Mouse (Mus musculus): ENCODE data around the gene Fam126a. TPM values are rescaled to one million over a fixed set of nuclear protein-coding genes. Genes with fewer than 3 reads are reported as not detected.

Fam126a gene
- polyA plus RNA-seq, 1 experiment from 2014 or later: 47.4 TPM

DNA sequence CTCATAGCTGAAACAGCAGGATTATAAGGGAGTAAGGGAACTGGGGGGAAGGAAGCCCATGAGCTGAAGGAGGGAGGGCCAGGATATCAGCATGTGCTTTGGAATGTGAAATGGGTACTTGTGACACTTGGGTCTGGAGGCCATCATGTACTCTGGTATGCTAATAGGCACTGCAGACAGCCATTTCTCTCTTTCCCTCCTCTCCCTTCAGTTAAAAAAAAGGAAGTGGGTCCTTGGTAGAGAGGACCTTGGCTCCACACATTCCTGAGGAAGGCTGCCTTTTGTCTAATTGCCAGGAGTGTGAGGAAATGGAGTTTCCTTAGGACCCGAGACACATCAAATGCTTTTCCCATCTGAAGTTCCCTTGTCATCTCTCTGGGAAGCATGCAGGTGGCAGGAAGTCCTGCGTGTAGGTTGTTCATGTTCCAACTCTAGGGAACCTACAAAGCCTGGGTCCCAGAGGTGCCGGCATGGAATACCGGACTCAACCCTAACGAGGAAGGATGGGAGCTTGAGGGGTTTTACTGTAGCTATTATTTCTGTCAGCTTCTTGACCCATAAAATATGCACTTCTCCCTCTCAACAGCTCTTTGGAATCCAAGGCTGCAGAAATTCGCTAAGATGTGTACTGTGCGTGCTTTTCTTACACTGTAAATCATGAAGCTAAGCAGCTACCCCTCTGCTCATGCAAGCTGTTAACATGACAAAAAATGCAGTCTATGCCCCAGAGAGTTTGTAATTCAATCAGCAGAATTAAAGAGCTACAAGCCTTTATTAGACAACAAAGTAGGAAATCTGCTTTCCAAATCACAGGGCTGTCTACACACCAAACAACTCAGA lies 110.4 kb downstream of the Fam126a start:
- H3K4me2 ChIP-seq (replicated peaks): no peak overlapping the region
- WGBS: 77% methylated on average over 7 of the region's 7 CpGs

DNA sequence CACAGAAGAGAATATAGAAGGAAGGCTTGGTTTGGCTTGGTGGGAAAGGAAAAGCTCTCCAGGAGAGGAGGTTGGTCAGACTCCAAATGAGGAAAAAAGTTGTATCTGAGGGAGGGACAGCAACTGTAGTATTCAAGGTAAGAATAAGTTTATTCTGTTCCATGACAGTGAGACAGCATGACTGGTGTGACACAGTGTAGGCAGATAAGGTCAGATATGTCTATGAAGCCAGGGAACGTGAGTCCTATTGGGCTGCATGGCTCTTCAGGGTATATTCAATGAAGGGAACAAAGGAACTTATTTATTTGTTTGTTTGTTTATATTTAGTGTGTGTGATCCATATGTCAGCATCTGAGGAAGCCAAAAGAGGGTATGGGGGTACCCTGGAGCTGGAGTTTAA lies 113.2 kb downstream of the Fam126a start:
- no peak overlapping the region for H3K9ac ChIP-seq (replicated peaks)
- no peaks in the 10 kb centered on the region for H3K27me3 ChIP-seq
- H3K4me2 ChIP-seq (replicated peaks): no peak overlapping the region
- WGBS: 88% methylated on average over 1 of the region's 1 CpGs
- no peak overlapping the region for H3K4me3 ChIP-seq
- H3K27ac ChIP-seq (replicated peaks): no peak overlapping the region
- ATAC-seq (ENCODE audit: low FRiP score, low read depth): no peak
- no peaks in the 10 kb centered on the region for H3K36me3 ChIP-seq
- no peaks in the 10 kb centered on the region for H3K9me3 ChIP-seq
- no peaks in the 10 kb centered on the region for H3K4me1 ChIP-seq

More for the DNA sequence above, 110.4 kb downstream of the Fam126a start:
- ATAC-seq (ENCODE audit: low FRiP score, low read depth): no peak
- Histone ChIP-seq H3K9me3 (no peaks in the 10 kb centered on the region), H3K4me3 (no peak overlapping the region), H3K9ac (replicated peaks) (no peak overlapping the region), H3K4me1 (no peaks in the 10 kb centered on the region), H3K27ac (replicated peaks) (no peak overlapping the region), H3K27me3 (no peaks in the 10 kb centered on the region), H3K36me3 (no peaks in the 10 kb centered on the region)

DNA sequence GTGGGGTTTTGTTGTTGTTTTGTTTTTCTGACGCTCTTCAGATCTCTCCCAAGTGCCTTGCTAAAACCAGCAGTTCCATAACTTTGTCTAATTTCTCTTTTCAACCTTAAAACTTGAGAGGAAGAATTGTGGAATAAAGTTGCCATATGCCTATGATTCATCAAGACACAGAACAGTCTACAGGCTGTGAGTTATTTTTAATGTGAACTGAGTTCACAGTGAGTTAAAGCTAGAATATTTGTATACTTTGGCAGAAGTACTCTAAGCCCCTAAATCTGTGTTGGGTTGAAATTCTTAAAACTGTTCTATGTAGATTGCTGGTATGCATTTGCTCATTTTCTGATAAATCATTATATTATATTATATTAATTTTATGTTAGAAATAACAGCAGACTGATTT lies 118.9 kb downstream of the Fam126a start:
- Histone ChIP-seq H3K9ac (replicated peaks) (no peak overlapping the region), H3K36me3 (no peaks in the 10 kb centered on the region), H3K4me1 (no peaks in the 10 kb centered on the region), H3K4me2 (replicated peaks) (no peak overlapping the region), H3K27me3 (no peaks in the 10 kb centered on the region), H3K9me3 (peaks cover 10% of the 10 kb centered on the region), H3K27ac (replicated peaks) (no peak overlapping the region), H3K4me3 (no peak overlapping the region)
- WGBS: 88% methylated on average over 1 of the region's 1 CpGs
- no peak for ATAC-seq (ENCODE audit: low FRiP score, low read depth)

DNA sequence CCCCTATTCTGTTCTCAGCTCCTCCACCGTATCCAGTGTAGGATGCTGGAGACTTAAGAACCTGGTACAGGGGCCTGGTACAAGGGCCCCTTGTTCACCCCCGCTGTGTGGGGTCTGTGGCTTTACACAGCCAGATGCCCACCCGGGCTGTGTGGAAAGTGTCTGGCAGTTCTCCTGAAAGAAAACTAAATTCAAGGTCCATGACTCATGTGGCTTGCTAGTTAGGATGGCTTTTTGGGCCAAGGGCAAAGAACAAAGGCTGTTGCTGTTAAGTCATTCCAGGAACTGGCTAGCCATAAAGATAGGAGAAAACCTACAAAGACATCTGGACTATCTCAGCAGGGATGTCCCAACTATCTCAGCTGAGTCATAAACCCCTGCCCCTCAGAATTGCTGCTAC lies 121.2 kb downstream of the Fam126a start:
- 95% methylated on average over 3 of the region's 3 CpGs for WGBS
- no peaks in the 10 kb centered on the region for H3K27me3 ChIP-seq
- H3K9me3 ChIP-seq: peaks cover 10% of the 10 kb centered on the region
- H3K4me3 ChIP-seq: no peak overlapping the region
- H3K9ac ChIP-seq (replicated peaks): no peak overlapping the region
- no peak overlapping the region for H3K4me2 ChIP-seq (replicated peaks)
- no peaks in the 10 kb centered on the region for H3K4me1 ChIP-seq
- H3K27ac ChIP-seq (replicated peaks): no peak overlapping the region
- ATAC-seq (ENCODE audit: low FRiP score, low read depth): no peak
- H3K36me3 ChIP-seq: no peaks in the 10 kb centered on the region

DNA sequence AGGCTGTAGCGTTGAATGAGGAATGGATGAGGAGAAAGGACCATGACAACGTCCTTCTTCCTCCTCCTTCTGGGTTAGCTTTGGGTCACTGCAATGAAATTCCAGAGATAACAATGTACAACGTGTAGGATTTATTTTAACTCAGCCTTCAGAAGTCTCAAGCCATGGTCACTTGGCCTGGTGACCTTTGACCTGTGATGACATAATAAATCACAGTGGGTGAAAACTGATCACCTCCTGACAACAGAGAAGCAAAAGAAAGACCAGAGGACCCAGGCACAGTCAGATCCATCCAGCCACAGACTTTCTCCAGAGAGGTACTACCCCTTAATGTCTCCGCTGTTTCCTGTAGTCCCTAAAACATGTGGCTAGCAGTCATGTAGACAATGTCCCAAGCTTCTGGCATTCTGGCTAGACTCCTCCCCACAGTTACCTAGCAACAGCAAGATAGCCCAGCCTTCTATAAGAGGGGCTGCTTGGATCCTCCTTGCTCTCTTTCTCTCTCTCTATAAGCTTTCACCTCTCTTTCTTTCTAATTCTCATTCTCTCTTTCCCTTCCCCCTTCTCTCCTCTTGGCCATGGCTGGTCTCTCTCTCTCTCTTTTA lies 121.9 kb downstream of the Fam126a start:
- ATAC-seq (ENCODE audit: low FRiP score, low read depth): no peak
- Histone ChIP-seq H3K4me1 (no peaks in the 10 kb centered on the region), H3K4me2 (replicated peaks) (no peak overlapping the region), H3K9ac (replicated peaks) (no peak overlapping the region), H3K4me3 (no peak overlapping the region), H3K27ac (replicated peaks) (no peak overlapping the region), H3K9me3 (peaks cover 10% of the 10 kb centered on the region), H3K36me3 (no peaks in the 10 kb centered on the region), H3K27me3 (no peaks in the 10 kb centered on the region)
- 88% methylated on average over 4 of the region's 4 CpGs for WGBS

DNA sequence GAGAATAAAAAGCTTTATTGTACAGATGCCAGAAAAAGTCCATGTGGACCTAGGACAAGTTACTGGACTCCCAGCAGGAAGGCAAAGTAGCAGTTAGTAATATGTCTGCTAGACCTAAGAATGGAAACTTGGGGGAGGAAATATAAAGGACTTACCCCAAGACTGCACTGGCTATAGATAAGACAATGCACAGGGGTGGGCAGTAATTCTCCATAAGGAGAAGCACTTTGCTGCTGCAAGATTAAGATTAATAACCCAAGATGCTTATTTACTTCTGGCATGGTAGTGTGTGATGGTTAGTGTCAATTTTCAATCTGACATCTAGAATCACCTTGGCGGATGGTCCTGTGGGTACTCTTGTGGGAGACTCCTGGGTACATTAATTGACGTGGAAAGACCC lies 128.3 kb downstream of the Fam126a start:
- no peak overlapping the region for H3K4me3 ChIP-seq
- no peaks in the 10 kb centered on the region for H3K27me3 ChIP-seq
- no peaks in the 10 kb centered on the region for H3K36me3 ChIP-seq
- no peak overlapping the region for H3K9ac ChIP-seq (replicated peaks)
- H3K4me2 ChIP-seq (replicated peaks): no peak overlapping the region
- no peaks in the 10 kb centered on the region for H3K9me3 ChIP-seq
- ATAC-seq (ENCODE audit: low FRiP score, low read depth): no peak
- H3K27ac ChIP-seq (replicated peaks): no peak overlapping the region
- no peaks in the 10 kb centered on the region for H3K4me1 ChIP-seq
- 78% methylated on average over 2 of the region's 2 CpGs for WGBS

DNA sequence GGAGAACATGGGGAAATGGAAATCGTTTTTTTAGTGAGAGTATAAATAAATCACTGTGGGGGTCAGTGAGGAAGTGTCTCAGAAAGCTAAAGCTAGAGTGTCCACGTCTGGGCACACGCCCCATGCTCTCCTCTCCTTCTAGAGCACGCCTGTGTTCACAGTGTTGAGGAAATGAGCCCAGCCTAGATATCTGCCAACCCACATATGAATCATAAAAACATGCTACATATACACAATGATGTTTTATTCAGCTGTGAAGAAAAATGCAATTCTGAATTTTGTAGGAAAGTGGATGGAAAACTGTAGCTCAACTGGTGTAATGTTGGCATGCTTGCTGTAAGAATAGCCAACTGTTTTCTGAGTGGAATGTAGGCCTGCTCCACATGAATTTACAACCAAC lies 130.3 kb downstream of the Fam126a start:
- H3K4me1 ChIP-seq: no peaks in the 10 kb centered on the region
- no peak overlapping the region for H3K9ac ChIP-seq (replicated peaks)
- H3K36me3 ChIP-seq: no peaks in the 10 kb centered on the region
- no peaks in the 10 kb centered on the region for H3K27me3 ChIP-seq
- no peak overlapping the region for H3K27ac ChIP-seq (replicated peaks)
- no peak overlapping the region for H3K4me2 ChIP-seq (replicated peaks)
- no peak overlapping the region for H3K4me3 ChIP-seq
- WGBS: 70% methylated on average over 4 of the region's 4 CpGs
- no peak for ATAC-seq (ENCODE audit: low FRiP score, low read depth)
- no peaks in the 10 kb centered on the region for H3K9me3 ChIP-seq

DNA sequence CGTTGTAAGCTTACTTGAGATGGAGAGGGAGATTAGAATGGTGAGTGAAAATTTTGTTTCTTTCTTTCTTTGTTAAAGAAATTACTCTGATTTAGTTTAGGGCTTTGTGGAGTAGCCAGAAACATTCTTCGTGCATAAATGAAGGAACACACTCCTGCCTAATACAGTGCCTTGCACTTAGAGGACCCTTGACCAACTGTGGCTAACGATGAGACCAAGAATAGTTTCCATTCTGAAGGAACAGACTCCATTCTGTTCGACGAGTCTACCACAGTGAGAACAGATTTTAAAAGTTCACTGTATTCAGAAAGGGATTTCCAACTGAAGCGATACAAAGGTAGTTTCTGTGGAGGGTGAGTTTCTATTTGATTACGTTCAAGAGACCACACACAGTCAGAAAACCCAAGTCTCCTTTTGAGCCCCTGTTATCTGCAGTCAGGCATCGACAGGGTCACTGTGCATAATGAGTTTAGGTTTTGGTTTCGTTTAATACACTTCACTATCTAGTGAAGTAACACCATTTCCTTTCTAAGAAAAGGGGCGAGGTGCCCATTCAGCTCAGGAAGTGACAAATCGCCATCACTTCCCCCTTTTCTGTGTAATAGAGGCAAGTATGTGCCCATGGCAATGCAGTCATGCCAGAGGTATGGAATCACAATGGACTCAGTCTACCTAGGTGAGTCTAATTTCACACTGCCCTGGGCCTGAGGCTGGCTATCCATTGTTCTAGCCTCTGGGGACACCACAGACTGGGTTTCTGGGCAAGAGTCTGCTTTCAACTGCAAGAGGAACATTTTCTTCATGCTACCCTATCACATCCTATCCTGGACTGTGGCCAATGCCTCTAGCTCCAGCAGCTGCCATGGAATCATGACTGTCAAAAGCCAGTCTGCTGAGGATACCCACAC lies 136.4 kb downstream of the Fam126a start:
- no peak for ATAC-seq (ENCODE audit: low FRiP score, low read depth)
- Histone ChIP-seq H3K36me3 (no peaks in the 10 kb centered on the region), H3K4me1 (no peaks in the 10 kb centered on the region), H3K27ac (replicated peaks) (no peak overlapping the region), H3K27me3 (no peaks in the 10 kb centered on the region), H3K9ac (replicated peaks) (no peak overlapping the region), H3K4me2 (replicated peaks) (no peak overlapping the region), H3K4me3 (no peak overlapping the region), H3K9me3 (no peaks in the 10 kb centered on the region)
- 81% methylated on average over 11 of the region's 11 CpGs for WGBS

DNA sequence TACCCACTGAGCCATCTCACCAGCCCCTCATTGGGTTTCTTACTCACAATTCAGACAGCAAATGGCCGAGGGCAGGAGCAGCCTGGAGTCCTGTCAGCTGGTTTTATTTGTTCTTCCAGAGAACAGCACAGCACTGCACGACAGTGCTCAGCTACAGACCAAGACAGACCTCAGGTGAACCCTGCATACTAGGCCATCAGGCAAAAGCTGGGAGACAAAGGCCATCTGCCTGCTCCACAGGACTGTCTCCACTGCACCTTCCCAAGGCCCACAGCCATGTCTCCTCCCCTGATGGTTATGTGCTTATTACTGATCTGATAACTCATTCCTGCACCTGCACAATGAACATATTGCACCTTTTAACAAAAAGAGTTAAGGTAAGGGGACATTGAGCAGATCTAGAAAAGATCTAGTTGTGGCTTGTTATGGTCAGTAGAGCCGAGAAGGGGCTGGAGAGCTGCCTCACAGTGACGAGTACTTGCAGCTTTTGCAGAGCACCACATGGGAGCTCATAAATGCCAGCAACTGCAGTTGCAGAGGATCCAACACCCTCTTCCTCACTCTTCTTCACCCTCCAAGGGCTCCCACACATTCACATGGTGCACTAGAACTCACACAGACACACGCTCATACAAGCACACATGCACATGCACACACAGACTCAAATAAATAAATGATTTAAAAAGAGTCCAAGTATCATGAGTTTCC lies 137.2 kb downstream of the Fam126a start:
- H3K27me3 ChIP-seq: no peaks in the 10 kb centered on the region
- no peak overlapping the region for H3K4me2 ChIP-seq (replicated peaks)
- H3K27ac ChIP-seq (replicated peaks): no peak overlapping the region
- H3K4me3 ChIP-seq: no peak overlapping the region
- H3K4me1 ChIP-seq: no peaks in the 10 kb centered on the region
- H3K9me3 ChIP-seq: no peaks in the 10 kb centered on the region
- H3K9ac ChIP-seq (replicated peaks): no peak overlapping the region
- no peaks in the 10 kb centered on the region for H3K36me3 ChIP-seq
- WGBS: 81% methylated on average over 5 of the region's 5 CpGs
- no peak for ATAC-seq (ENCODE audit: low FRiP score, low read depth)

DNA sequence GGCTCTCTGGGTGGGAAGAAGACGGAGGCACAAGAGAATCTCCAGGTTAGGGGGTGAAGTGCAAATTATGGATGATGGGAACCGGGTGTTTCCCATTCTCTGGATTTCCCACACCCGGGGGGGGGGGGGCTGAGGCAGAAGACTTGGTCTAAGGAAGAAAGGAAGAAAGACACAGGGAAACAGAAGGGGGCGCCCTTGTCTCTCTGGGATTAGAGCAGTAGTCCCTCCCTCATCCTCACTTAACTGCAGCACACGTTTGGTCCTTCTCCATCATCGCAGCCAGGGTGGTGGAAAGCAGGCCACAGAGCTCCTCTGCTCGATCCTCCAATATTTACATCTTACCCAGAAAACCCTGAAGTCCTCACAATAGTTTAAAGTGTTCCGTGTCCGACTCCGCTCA lies 139.8 kb downstream of the Fam126a start:
- no peak overlapping the region for H3K4me3 ChIP-seq
- no peaks in the 10 kb centered on the region for H3K4me1 ChIP-seq
- no peaks in the 10 kb centered on the region for H3K9me3 ChIP-seq
- no peak overlapping the region for H3K9ac ChIP-seq (replicated peaks)
- ATAC-seq (ENCODE audit: low FRiP score, low read depth): no peak
- H3K4me2 ChIP-seq (replicated peaks): no peak overlapping the region
- no peaks in the 10 kb centered on the region for H3K27me3 ChIP-seq
- no peak overlapping the region for H3K27ac ChIP-seq (replicated peaks)
- WGBS: 41% methylated on average over 10 of the region's 10 CpGs
- H3K36me3 ChIP-seq: no peaks in the 10 kb centered on the region

DNA sequence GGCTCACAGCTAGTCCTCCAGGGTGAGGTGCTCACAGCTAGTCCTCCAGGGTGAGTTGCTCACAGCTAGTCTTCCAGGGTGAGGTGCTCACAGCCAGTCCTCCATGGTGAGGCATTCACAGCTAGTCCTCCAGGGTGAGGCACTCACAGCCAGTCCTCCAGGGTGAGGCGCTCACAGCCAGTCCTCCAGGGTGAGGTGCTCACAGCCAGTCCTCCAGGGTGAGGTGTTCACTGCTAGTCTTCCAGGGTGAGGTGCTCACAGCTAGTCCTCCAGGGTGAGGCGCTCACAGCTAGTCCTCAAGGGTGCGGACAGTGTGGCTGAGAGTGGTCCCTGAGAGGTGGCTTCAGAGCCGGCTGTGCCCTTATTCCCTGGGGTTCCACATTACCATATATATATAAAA lies 141.0 kb downstream of the Fam126a start:
- 79% methylated on average over 4 of the region's 4 CpGs for WGBS
- H3K27me3 ChIP-seq: no peaks in the 10 kb centered on the region
- no peaks in the 10 kb centered on the region for H3K4me1 ChIP-seq
- no peak for ATAC-seq (ENCODE audit: low FRiP score, low read depth)
- no peak overlapping the region for H3K4me3 ChIP-seq
- no peaks in the 10 kb centered on the region for H3K9me3 ChIP-seq
- no peak overlapping the region for H3K9ac ChIP-seq (replicated peaks)
- H3K36me3 ChIP-seq: no peaks in the 10 kb centered on the region
- H3K4me2 ChIP-seq (replicated peaks): no peak overlapping the region
- no peak overlapping the region for H3K27ac ChIP-seq (replicated peaks)

Measured in midbrain, embryonic 12.5 days (tissue).